Mouse (Mus musculus) activated CD4-positive, CD25-positive, alpha-beta regulatory T cell, adult 4 months (primary cell): Measurements from ENCODE around the gene Eppin. TPM values are rescaled to one million over a fixed set of nuclear protein-coding genes. Genes with fewer than 3 reads are reported as not detected.
"Not testable (repeated sequence)": the region's sequence is repeated elsewhere in the genome, so short reads cannot be mapped to it uniquely, and the experiment has no call there.

Experiments used
- ATAC-seq: one replicate; pipeline ENCODE4 v1.8.0; 2017
- polyA plus RNA-seq, 2 experiments: library from polyadenylated mRNA; unstranded; fragments of 100-300 nt; shearing (Covaris generic); gene quantifications; one replicate each; pipeline ENCODE4 v1.2.1; 2017

Eppin gene
- polyA plus RNA-seq = not detected

- ATAC-seq = no peak
Observed at GRCm38 (mm10) chr2:164593494-164593893, at the start of gene Eppin. Eppin (minus strand) TSS chr2:164593594.

GRCm38 (mm10) chr2:164641881-164642673, 48.7 kb upstream of the Eppin start:
- no peak for ATAC-seq

- no peak for ATAC-seq
Observed at GRCm38 (mm10) chr2:164641129-164641528, 47.7 kb upstream of the Eppin start.

GRCm38 (mm10) chr2:164638696-164639095, 45.3 kb upstream of the Eppin start, which contains the start of gene Wfdc16:
Wfdc16 (minus strand) TSS chr2:164638796.
- no peak for ATAC-seq

- no peak for ATAC-seq
Observed at GRCm38 (mm10) chr2:164635266-164635665, 41.9 kb upstream of the Eppin start.

GRCm38 (mm10) chr2:164621775-164622174, 28.4 kb upstream of the Eppin start:
- no peak for ATAC-seq

- no peak for ATAC-seq
Observed at GRCm38 (mm10) chr2:164619050-164619449, 25.7 kb upstream of the Eppin start.

GRCm38 (mm10) chr2:164615386-164615785, 22.0 kb upstream of the Eppin start:
- ATAC-seq = no peak

- ATAC-seq = not testable (repeated sequence)
Observed at GRCm38 (mm10) chr2:164613471-164613870, 20.1 kb upstream of the Eppin start, which contains the start of the genes Wfdc6b and Wfdc8. Wfdc6b (plus strand) TSS chr2:164613522. Wfdc8 (minus strand) TSS chr2:164613626.

- ATAC-seq = no peak
Observed at GRCm38 (mm10) chr2:164608781-164609180, 15.4 kb upstream of the Eppin start.

- ATAC-seq = no peak
Observed at GRCm38 (mm10) chr2:164604411-164604810, 11.0 kb upstream of the Eppin start.

GRCm38 (mm10) chr2:164603482-164603881, 10.1 kb upstream of the Eppin start:
- no peak for ATAC-seq

GRCm38 (mm10) chr2:164600179-164600578, 6.8 kb upstream of the Eppin start:
- no peak for ATAC-seq

GRCm38 (mm10) chr2:164592014-164592413, 1.4 kb downstream of the Eppin start:
- no peak for ATAC-seq

GRCm38 (mm10) chr2:164585025-164585725, 8.2 kb downstream of the Eppin start, which contains the start of gene Wfdc6a:
Wfdc6a (minus strand) TSS chr2:164585447.
- ATAC-seq = not testable (repeated sequence)

GRCm38 (mm10) chr2:164573359-164573758, 20.0 kb downstream of the Eppin start, which contains the start of gene Spint3:
Spint3 (minus strand) TSS chr2:164573459.
- not testable (repeated sequence) for ATAC-seq

GRCm38 (mm10) chr2:164567460-164567859, 25.9 kb downstream of the Eppin start:
- ATAC-seq = no peak

- ATAC-seq = no peak
Observed at GRCm38 (mm10) chr2:164566997-164567396, 26.4 kb downstream of the Eppin start.

GRCm38 (mm10) chr2:164564346-164564745, 29.0 kb downstream of the Eppin start:
- no peak for ATAC-seq

- ATAC-seq = peak; percentile 69
Observed at GRCm38 (mm10) chr2:164563339-164564038, 29.9 kb downstream of the Eppin start.

GRCm38 (mm10) chr2:164562391-164563188, 30.8 kb downstream of the Eppin start, which contains the start of gene Wfdc2:
Wfdc2 (plus strand) TSS chr2:164562413.
- ATAC-seq = no peak

GRCm38 (mm10) chr2:164560106-164560505, 33.3 kb downstream of the Eppin start:
- no peak for ATAC-seq
